Mouse (Mus musculus): ENCODE results near the gene Stk16. TPM values are rescaled to one million over a fixed set of nuclear protein-coding genes. Genes with fewer than 3 reads are reported as not detected.

Stk16 gene
- polyA plus RNA-seq, 1 experiment from 2014 or later = 143 TPM

DNA sequence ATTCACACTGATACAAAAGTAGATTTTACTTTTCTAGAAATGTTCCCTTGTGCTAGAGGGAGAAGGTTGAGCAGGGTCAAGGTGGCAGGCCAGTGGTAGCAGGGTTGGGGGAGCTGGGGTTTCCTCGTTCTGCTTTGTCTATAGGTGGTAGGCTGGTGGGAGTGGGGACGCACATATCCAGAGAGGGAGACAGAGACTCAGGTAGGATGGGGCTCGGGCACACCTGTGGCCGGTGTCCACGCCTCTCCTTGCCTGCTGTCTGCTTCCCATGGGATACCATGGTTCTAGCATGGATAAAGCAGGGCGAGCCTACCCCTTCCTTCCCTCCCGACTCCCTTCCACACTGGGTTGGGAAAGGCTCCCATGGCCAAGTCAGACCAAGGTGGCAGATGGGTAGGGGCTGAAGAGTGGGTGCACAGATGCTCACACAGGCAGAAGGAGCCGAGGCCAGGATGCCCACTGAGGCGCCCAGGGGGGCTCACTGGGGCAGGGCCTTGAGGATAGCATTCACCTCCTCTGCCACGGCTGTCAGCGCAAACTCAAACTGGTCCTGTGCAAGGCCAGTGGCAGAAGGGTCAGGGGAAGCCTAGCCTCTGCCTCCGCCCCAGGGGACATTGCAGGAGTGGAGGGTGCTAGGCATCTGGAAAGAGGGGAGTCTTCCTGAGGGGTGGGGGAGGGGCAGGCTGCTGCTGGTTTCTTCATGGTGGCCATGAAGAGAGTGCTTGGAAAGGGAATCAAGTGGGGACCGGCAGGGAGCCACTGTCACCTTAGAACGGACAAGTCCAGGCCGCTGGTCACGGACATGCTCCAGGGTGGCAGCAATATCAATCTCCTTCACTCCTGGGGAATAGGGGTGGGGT is 36.7 kb downstream of the Stk16 start:
- Histone ChIP-seq H3K9ac (peak overlapping the region; percentile 12; the same call in 1 of the 2 replicates), H3K4me1 (peaks cover 23% of the 10 kb centered on the region)
- WGBS = 82% methylated on average over 16 of the region's 16 CpGs

DNA sequence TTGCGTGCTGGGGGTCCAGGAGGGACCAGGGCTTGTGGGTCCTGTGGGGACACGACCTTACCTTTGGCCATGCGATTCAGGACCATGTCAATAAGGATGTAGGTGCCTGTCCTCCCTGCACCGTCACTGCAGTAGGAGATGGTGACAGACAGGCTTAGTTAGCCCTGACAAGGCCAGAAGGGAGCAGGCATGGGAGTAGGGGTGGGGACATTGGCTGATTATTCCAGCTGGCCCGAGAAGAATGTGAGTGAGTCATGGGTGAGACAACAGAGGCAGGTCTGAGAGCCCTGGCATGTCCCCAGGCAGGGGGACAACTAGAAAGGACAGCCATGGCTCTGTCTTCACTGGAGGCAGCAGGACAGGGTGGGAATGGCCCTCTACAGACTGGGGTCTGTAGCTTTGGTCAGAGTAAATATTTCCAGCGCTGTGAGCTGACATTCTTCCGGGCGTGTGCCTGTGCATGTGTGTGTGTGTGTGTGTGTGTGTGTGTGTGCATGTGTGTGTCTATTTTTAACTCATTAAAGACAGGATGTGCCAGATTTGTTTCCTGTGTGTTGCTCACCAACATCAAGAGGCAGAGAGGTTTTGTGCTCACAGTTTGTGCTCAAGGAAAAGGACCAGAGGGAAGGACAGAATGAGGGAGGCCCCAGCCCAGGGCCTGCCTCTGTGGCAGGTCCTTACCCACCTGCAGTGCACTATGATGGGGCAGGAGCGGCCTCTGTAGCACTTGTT is 37.6 kb downstream of the Stk16 start:
- Histone ChIP-seq H3K36me3 (ENCODE audit: poor library complexity, severe bottlenecking) (peaks cover 11% of the 10 kb centered on the region), H3K9me3 (replicated peaks) (no peaks in the 10 kb centered on the region)
- WGBS = 58% methylated on average over 9 of the region's 9 CpGs

More for the DNA sequence above, 36.7 kb downstream of the Stk16 start:
- Histone ChIP-seq H3K4me3 (no peak overlapping the region), H3K27me3 (no peaks in the 10 kb centered on the region), H3K4me2 (no peak overlapping the region), H3K27ac (no peak overlapping the region), H3K36me3 (ENCODE audit: poor library complexity, severe bottlenecking) (peaks cover 15% of the 10 kb centered on the region), H3K9me3 (replicated peaks) (no peaks in the 10 kb centered on the region)
- ATAC-seq = no peak

DNA sequence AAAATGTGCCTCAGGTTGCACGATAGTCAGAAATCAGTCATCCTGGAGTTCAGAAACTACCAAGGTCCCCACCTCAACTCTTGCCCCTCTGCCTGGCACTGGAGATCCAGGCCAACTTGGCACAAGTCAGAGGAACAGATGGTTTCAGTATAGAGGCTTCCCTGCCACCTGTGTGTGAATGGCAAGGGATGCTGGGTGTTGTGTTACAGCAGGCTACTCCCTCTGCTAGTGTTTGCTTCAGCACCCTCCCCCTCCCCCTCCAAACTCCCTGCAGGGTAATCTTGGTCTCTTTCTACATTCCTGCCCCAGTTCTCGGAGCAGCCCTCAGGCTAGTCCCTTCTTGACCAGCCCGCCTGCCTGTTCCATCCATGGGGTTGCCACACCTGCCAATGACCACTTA is 39.9 kb downstream of the Stk16 start:
- H3K4me2 ChIP-seq = no peak overlapping the region
- H3K36me3 ChIP-seq (ENCODE audit: poor library complexity, severe bottlenecking) = no peaks in the 10 kb centered on the region
- no peaks in the 10 kb centered on the region for H3K9me3 ChIP-seq (replicated peaks)
- no peak for ATAC-seq
- peaks cover 23% of the 10 kb centered on the region for H3K4me1 ChIP-seq
- H3K4me3 ChIP-seq = no peak overlapping the region
- 54% methylated on average over 3 of the region's 3 CpGs for WGBS
- H3K9ac ChIP-seq = no peak overlapping the region
- peak overlapping the region; percentile 57 for H3K27ac ChIP-seq
- H3K27me3 ChIP-seq = no peaks in the 10 kb centered on the region

More for the DNA sequence above, 37.6 kb downstream of the Stk16 start:
- no peak overlapping the region for H3K4me3 ChIP-seq
- ATAC-seq = no peak
- H3K4me1 ChIP-seq = peaks cover 23% of the 10 kb centered on the region
- H3K27me3 ChIP-seq = no peaks in the 10 kb centered on the region
- no peak overlapping the region for H3K27ac ChIP-seq
- H3K9ac ChIP-seq = peak overlapping the region; percentile 12; the same call in 1 of the 2 replicates
- H3K4me2 ChIP-seq = no peak overlapping the region

DNA sequence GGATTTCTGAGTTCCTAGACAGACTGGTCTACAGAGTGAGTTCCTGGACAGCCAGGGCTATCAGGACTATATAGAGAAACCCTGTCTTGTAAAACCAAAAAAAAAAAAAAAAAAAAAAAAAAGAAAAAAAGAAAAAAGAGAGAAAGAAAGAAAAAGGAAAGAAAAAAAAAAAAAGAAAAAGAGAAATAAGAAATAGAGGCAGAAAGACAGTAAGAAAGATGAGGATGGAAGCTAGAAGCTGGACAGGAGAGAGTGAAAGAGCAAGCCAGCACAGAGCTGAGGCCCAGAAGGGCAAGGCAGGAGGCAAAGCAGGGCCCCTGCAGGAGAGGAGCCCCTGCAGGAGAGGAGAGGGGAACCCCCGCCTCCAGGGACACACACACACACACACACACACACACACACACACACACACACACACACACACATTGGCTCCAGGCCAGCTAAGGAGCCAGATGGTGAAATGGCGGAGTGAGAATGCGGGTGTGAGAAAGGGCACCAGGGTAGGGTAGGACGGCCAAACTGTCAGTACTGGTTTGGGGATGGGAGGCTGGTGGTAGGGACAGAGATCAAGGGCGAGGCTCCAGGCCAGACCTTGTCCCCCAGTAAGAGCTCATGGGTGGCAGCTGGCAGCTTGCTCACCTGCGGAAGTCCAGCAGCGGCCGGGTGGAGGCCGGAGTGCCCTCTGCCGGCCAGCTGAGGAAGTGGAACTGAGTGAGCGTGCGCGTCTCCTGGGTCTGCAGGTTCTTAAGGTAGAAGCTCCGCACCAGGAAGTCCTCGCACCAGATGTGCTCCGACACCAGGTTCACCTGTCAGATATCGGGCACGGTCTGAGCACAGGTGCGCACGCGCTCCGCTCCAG is 40.7 kb downstream of the Stk16 start:
- no peak overlapping the region for H3K27ac ChIP-seq

DNA sequence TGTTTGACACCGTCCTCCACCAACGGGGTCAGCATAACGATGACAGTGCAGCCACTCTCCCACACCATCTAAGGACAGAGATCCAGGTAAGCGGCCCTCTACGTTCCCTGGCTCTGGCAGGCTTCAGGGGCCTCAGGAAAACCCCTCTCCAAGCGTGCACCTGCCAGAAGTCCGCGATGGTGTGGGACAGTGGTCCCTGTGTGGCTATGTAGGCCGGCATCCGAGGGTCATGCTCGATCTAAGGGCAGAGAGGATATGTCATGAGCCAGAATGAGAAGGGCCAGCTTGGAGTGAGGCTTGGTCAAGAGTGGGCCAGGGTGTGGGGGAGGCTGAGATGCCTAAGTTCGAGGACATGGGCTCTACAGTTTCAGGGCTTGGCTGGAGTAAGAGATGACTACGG is 41.7 kb downstream of the Stk16 start:
- Histone ChIP-seq H3K9me3 (replicated peaks) (no peaks in the 10 kb centered on the region), H3K4me2 (no peak overlapping the region), H3K4me3 (no peak overlapping the region), H3K27me3 (no peaks in the 10 kb centered on the region), H3K27ac (no peak overlapping the region), H3K4me1 (peaks cover 21% of the 10 kb centered on the region), H3K9ac (no peak overlapping the region), H3K36me3 (ENCODE audit: poor library complexity, severe bottlenecking) (no peaks in the 10 kb centered on the region)
- no peak for ATAC-seq
- WGBS = 73% methylated on average over 13 of the region's 13 CpGs

More for the DNA sequence above, 40.7 kb downstream of the Stk16 start:
- peak; percentile 42 for ATAC-seq
- Histone ChIP-seq H3K4me1 (peaks cover 23% of the 10 kb centered on the region), H3K9me3 (replicated peaks) (no peaks in the 10 kb centered on the region), H3K4me2 (peak overlapping the region; percentile 54), H3K9ac (0 out of 2 replicates have a peak overlapping the region, but pooled peaks have one; percentile 5), H3K4me3 (peak overlapping the region; percentile 18), H3K27me3 (no peaks in the 10 kb centered on the region), H3K36me3 (ENCODE audit: poor library complexity, severe bottlenecking) (no peaks in the 10 kb centered on the region)
- 2% methylated on average over 22 of the region's 22 CpGs for WGBS

DNA sequence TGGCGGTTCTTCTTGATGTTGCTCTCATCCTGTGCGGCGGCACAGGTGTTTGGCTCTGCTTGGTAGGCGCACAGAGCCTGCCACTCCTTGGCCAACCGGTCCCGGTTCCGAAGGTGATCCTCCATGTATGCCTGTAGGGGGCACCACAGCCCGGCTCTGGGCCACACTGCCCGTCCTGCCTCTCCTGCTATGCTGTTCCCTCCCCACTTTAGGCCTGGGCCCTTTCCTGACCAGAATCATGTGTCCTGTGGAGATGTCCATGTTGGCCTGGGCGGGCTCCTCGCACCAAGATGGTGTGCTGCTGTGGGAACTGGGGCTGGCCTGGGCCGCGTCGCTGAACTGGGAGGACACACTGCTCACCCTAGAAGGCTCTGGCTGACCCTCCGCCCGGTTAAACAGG is 42.4 kb downstream of the Stk16 start:
- Histone ChIP-seq H3K9me3 (replicated peaks) (no peaks in the 10 kb centered on the region), H3K4me1 (peaks cover 14% of the 10 kb centered on the region), H3K27ac (no peak overlapping the region), H3K9ac (no peak overlapping the region), H3K4me3 (no peak overlapping the region), H3K36me3 (ENCODE audit: poor library complexity, severe bottlenecking) (no peaks in the 10 kb centered on the region), H3K4me2 (no peak overlapping the region), H3K27me3 (peaks cover 3% of the 10 kb centered on the region; the same call in 1 of the 2 replicates)
- 77% methylated on average over 16 of the region's 16 CpGs for WGBS
- no peak for ATAC-seq

DNA sequence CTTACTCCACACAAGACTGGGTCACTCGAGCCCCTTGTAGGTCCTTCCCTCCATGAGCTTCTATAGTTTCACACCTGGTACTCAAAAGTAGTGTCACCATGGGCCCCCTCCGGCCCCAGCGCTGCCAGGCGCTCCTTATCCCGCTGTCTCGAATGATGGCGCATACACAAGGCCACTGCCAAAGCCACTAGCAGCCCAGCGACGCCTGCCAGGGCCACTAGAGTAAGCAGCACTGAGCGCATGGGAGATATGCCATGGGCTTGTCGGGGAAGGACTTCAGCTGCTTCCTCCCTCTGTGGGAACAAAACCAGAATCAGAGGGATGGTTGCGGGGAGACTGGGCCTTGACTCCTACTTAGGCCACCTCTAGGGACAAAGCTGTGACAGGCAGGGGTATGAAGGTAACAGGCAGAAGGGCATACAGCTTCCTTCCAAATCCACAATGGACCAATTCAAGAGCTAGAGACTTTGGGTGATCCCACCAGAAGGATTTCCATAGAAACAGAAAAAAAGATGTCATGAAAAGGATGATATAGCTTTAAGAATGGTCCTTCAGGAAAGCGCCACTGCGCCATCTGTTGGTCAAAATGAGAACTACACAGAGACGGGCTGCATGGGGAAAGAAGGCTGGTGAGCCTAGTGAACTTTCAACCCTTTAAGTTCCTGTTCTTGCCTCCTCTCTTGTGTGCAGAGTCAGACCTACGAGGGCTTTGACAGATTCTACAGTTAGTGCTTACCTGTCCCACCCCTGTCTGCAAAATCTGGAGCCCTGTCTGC is 43.4 kb downstream of the Stk16 start:
- Histone ChIP-seq H3K36me3 (ENCODE audit: poor library complexity, severe bottlenecking) (no peaks in the 10 kb centered on the region), H3K4me2 (no peak overlapping the region), H3K27me3 (peaks cover 7% of the 10 kb centered on the region; the same call in 1 of the 2 replicates), H3K9me3 (replicated peaks) (no peaks in the 10 kb centered on the region), H3K4me3 (no peak overlapping the region), H3K27ac (no peak overlapping the region), H3K4me1 (peaks cover 7% of the 10 kb centered on the region), H3K9ac (no peak overlapping the region)
- 64% methylated on average over 16 of the region's 16 CpGs for WGBS
- peak; percentile 9 for ATAC-seq

DNA sequence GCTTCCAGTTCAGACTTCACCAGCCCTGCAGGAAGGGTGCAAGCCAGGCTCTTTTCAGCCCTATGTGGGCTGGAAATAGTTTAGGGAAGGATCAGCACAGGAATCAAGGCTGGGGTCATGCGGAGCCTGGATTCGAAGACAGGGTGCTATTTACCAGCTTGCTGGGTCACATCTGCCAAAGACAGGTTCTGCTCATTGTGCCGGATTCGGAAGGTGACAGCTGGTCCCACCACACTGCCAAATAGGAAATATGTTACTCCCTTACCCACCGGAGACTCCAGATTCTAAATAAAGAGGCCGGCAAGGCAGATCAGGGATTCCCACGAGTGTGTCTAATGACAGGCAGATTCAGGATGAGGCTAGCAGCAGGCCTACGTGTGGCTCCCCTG is 44.0 kb downstream of the Stk16 start:
- H3K27ac ChIP-seq = peak overlapping the region; percentile 35; the same call in 1 of the 2 replicates
- peaks cover 7% of the 10 kb centered on the region; the same call in 1 of the 2 replicates for H3K27me3 ChIP-seq
- H3K9me3 ChIP-seq (replicated peaks) = no peaks in the 10 kb centered on the region
- WGBS = 67% methylated on average over 8 of the region's 8 CpGs
- no peak overlapping the region for H3K4me3 ChIP-seq
- ATAC-seq = peak; percentile 16; the same call in 1 of the 2 replicates
- H3K9ac ChIP-seq = no peak overlapping the region
- no peaks in the 10 kb centered on the region for H3K36me3 ChIP-seq (ENCODE audit: poor library complexity, severe bottlenecking)
- no peak overlapping the region for H3K4me2 ChIP-seq
- peaks cover 7% of the 10 kb centered on the region for H3K4me1 ChIP-seq

DNA sequence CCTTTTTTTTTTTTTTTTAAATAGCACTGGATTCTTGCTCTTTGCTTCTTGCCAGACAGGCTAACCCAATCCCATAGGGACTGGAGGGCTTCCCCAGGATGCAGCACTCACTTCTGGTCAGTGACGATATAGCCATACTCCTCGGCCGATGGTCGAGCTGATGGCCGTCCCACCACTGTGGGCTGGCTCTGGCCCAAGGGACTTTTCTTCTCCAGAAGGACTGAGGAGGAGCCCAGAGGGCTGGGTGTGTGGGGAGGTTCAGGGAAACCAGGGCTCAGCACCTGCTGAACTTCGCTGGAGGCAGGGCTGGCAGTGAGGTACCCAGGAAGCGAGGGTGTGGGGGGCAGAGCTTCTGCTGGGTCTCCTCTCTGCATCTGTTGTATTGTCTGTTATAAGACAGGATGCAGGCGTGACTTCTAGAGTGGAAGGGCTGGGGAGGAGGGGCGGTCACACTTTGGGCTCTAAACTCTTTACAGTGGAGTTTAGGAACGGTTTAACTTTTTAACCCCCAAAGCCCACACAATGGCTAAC is 44.9 kb downstream of the Stk16 start:
- no peak for ATAC-seq
- H3K27ac ChIP-seq = no peak overlapping the region
- no peaks in the 10 kb centered on the region for H3K9me3 ChIP-seq (replicated peaks)
- H3K4me2 ChIP-seq = no peak overlapping the region
- H3K9ac ChIP-seq = no peak overlapping the region
- H3K36me3 ChIP-seq (ENCODE audit: poor library complexity, severe bottlenecking) = no peaks in the 10 kb centered on the region
- H3K4me3 ChIP-seq = no peak overlapping the region
- 77% methylated on average over 10 of the region's 10 CpGs for WGBS
- peaks cover 7% of the 10 kb centered on the region for H3K4me1 ChIP-seq
- peaks cover 11% of the 10 kb centered on the region for H3K27me3 ChIP-seq

DNA sequence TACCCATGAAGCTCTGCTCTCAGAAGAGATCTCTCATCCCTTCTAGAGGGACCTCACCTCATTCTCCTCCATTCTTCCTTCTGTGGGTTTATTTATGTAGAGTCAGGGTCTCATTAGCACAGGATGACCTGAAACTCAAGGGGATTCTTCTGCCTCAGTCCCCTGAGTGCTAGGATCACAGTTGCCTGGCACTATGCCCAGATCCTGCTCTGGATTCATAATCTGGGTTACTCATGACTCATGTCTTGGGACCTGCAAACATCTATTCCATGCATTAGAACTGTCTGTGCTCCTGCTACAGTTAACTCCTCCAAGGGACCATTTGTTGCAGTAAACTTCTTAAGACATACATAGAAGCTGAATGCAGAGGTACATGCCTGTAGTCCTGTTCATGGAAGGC is 50.6 kb downstream of the Stk16 start:
- Histone ChIP-seq H3K4me1 (peaks cover 13% of the 10 kb centered on the region), H3K9me3 (replicated peaks) (no peaks in the 10 kb centered on the region), H3K27me3 (peaks cover 65% of the 10 kb centered on the region), H3K27ac (no peak overlapping the region), H3K36me3 (ENCODE audit: poor library complexity, severe bottlenecking) (no peaks in the 10 kb centered on the region), H3K4me2 (no peak overlapping the region), H3K4me3 (no peak overlapping the region), H3K9ac (no peak overlapping the region)
- no peak for ATAC-seq

All from forebrain, embryonic 13.5 days (tissue).